Mouse (Mus musculus): ENCODE results near the gene Zfp800. TPM values are rescaled to one million over a fixed set of nuclear protein-coding genes. Genes with fewer than 3 reads are reported as not detected.

The Zfp800 gene
- polyA plus RNA-seq, 1 experiment: 4.6 TPM

DNA sequence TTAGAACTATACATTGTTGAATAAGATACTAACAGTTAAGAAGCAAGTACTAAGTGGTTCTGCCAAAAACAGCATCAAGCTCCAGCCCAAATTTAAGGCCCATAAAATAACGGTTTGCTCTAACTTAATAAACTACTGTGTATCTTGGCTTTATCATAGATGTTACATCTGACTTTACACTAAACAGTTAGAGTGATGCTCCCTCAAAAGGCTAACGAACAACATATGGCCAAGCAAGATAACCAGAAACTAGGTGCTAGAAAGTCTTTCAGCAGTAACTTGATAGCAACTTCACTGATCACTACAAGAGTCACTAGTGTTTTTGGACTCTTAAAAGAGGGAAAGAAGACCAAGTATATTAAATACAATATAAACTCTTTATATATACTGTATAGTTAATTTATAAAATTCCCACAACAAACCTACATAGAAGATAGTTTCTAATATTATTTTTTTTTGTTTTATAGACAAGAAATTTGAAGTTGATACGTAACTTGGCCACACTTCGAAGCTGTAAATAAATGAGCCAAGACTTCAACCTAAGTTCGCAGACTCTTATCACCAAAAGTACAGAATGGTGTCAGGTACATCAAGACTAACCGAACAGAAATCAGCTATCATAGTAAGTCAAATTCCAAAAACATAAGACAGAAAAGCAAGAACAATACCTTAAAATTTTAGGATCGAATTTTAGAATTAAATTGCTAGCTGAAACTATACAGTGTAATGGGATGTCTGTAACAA, 165.0 kb downstream of the Zfp800 start:
- 86% methylated on average over 7 of the region's 7 CpGs for WGBS
- Histone ChIP-seq H3K36me3 (ENCODE audit: control insufficient read depth, insufficient read depth, low read length) (peaks cover 9% of the 10 kb centered on the region), H3K4me3 (ENCODE audit: extremely low read depth, insufficient read depth, insufficient read length) (no peak overlapping the region), H3K27me3 (ENCODE audit: control insufficient read depth, insufficient read depth, low read length) (no peaks in the 10 kb centered on the region), H3K27ac (ENCODE audit: insufficient read depth, low read length) (no peak overlapping the region), H3K4me1 (ENCODE audit: control insufficient read depth, insufficient read depth, insufficient read length) (no peaks in the 10 kb centered on the region)
- DNase-seq (ENCODE audit: low read depth in 1 of 2, low spot score in 2 of 2): no peak
- no peak for TF ChIP-seq CTCF (IDR thresholded peaks at IDR 0.05; ENCODE audit: extremely low read depth, insufficient read depth, insufficient read length, insufficient replicate concordance)
- TF ChIP-seq POLR2A (IDR thresholded peaks at IDR 0.05; ENCODE audit: low read depth, low read length): no peak

DNA sequence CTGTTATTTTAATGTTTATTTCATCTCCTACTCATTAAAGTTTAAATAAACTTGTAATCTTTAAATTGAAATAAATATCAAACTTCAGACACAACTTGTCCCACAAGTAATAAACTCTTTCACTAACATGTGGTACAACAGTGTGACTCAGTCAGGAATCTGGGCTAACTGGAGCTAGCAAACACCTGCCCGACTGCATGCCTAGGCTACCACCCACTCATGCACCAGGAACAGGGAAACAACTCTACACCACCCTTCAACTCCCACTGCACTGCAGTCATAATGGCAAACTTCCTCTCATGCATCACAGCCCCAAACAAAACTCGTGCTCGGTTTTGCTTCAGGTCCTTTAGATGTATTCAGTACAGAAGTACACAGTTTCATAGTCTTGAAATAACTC, 169.7 kb downstream of the Zfp800 start:
- no peak for DNase-seq (ENCODE audit: low read depth in 1 of 2, low spot score in 2 of 2)
- TF ChIP-seq POLR2A (IDR thresholded peaks at IDR 0.05; ENCODE audit: low read depth, low read length) (no peak), CTCF (IDR thresholded peaks at IDR 0.05; ENCODE audit: extremely low read depth, insufficient read depth, insufficient read length, insufficient replicate concordance) (no peak)
- Histone ChIP-seq H3K27ac (ENCODE audit: insufficient read depth, low read length) (no peak overlapping the region), H3K27me3 (ENCODE audit: control insufficient read depth, insufficient read depth, low read length) (no peaks in the 10 kb centered on the region), H3K36me3 (ENCODE audit: control insufficient read depth, insufficient read depth, low read length) (peaks cover 13% of the 10 kb centered on the region), H3K4me3 (ENCODE audit: extremely low read depth, insufficient read depth, insufficient read length) (no peak overlapping the region), H3K4me1 (ENCODE audit: control insufficient read depth, insufficient read depth, insufficient read length) (no peaks in the 10 kb centered on the region)
- 71% methylated on average over 3 of the region's 3 CpGs for WGBS

DNA sequence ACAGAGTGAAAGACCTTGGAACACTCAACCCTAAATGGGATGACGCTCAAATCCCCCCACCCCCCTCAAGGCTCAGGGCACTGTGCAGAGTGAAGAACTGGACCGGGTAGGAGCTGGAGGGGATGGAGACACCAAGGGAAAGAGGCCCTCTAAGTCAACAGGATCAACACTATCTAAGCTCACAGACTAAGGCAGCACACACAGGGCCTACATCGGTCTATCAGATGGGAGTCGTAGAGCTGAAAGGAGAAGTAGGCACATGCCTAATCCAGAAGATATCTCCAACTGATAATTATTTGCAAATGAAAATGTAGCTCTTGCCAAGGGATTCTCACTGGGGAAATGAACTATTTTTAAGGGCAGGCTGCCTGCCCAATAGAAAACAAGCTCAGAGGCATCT, 176.8 kb downstream of the Zfp800 start:
- DNase-seq (ENCODE audit: low read depth in 1 of 2, low spot score in 2 of 2): no peak
- Histone ChIP-seq H3K4me1 (ENCODE audit: control insufficient read depth, insufficient read depth, insufficient read length) (no peaks in the 10 kb centered on the region), H3K27me3 (ENCODE audit: control insufficient read depth, insufficient read depth, low read length) (no peaks in the 10 kb centered on the region), H3K36me3 (ENCODE audit: control insufficient read depth, insufficient read depth, low read length) (peaks cover 10% of the 10 kb centered on the region), H3K4me3 (ENCODE audit: extremely low read depth, insufficient read depth, insufficient read length) (no peak overlapping the region), H3K27ac (ENCODE audit: insufficient read depth, low read length) (no peak overlapping the region)
- 93% methylated on average over 4 of the region's 4 CpGs for WGBS
- no peak for TF ChIP-seq POLR2A (IDR thresholded peaks at IDR 0.05; ENCODE audit: low read depth, low read length)
- TF ChIP-seq CTCF (IDR thresholded peaks at IDR 0.05; ENCODE audit: extremely low read depth, insufficient read depth, insufficient read length, insufficient replicate concordance): no peak

DNA sequence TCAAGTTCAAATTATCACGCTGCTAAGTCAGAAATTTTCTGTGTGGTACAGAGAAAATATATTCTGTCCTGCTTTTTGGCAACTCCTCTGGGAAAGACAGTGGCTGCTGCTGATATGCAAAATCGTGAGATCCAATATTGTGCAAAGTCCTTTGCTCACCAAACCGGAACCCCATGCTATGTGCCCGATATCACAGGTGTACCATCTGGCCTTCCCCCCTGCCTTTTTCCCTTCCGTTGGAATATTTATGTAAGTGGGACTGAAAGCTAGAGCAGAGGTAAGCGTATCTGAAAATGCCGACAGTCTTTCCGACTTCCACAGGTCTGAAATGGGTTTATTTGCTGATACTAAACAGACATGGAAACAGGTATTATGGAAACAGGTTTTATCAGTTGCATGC, 179.4 kb downstream of the Zfp800 start:
- no peak overlapping the region for H3K4me3 ChIP-seq (ENCODE audit: extremely low read depth, insufficient read depth, insufficient read length)
- H3K27ac ChIP-seq (ENCODE audit: insufficient read depth, low read length): no peak overlapping the region
- no peaks in the 10 kb centered on the region for H3K27me3 ChIP-seq (ENCODE audit: control insufficient read depth, insufficient read depth, low read length)
- H3K36me3 ChIP-seq (ENCODE audit: control insufficient read depth, insufficient read depth, low read length): peaks cover 4% of the 10 kb centered on the region
- TF ChIP-seq POLR2A (IDR thresholded peaks at IDR 0.05; ENCODE audit: low read depth, low read length): no peak
- peaks cover 2% of the 10 kb centered on the region; the same call in 1 of the 2 replicates for H3K4me1 ChIP-seq (ENCODE audit: control insufficient read depth, insufficient read depth, insufficient read length)
- whole genome bisulfite sequencing: 93% methylated on average over 8 of the region's 8 CpGs
- DNase-seq (ENCODE audit: low read depth in 1 of 2, low spot score in 2 of 2): no peak

DNA sequence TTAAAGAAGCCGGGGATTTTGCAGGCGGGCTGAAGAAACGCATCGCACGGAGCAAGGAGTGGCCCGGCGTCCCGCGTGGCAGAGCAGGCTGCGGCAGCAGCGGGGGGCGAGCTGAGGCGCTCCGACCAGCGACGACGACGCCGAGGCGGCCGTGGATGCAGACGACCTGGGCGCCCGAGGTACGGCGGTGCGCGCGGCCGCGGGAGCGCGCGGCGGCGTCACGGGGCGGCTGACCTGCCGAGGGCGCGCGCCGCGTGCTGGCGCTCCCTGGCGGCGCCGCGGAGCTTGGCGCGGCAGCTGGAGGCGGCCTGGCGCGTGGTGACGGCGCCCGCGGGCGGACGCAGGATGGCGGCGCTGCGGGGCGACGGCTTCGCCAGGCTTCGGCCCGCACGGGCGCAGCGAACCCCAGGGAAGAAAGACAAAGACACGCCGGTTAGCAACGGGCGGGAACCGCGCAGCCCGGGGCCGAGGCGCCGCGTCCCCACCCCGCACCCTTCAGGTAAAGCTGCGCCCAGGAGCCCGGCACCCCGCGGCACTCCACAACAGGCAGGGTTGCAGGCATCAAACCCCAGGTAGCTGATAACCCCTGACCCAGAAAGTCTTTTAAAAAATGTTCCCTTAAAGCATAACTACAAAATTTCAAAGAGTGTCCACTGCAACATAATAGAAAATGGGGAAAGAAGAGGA, 182.4 kb downstream of the Zfp800 start:
- TF ChIP-seq CTCF (IDR thresholded peaks at IDR 0.05; ENCODE audit: extremely low read depth, insufficient read depth, insufficient read length, insufficient replicate concordance): no peak
- no peak for TF ChIP-seq POLR2A (IDR thresholded peaks at IDR 0.05; ENCODE audit: low read depth, low read length)
- H3K4me3 ChIP-seq (ENCODE audit: extremely low read depth, insufficient read depth, insufficient read length): peak overlapping the region; percentile 71
- peak; percentile 14 to 21 for DNase-seq (ENCODE audit: low read depth in 1 of 2, low spot score in 2 of 2)
- peaks cover 2% of the 10 kb centered on the region; the same call in 1 of the 2 replicates for H3K4me1 ChIP-seq (ENCODE audit: control insufficient read depth, insufficient read depth, insufficient read length)
- no peaks in the 10 kb centered on the region for H3K27me3 ChIP-seq (ENCODE audit: control insufficient read depth, insufficient read depth, low read length)
- H3K27ac ChIP-seq (ENCODE audit: insufficient read depth, low read length): peak overlapping the region; percentile 59
- no peaks in the 10 kb centered on the region for H3K36me3 ChIP-seq (ENCODE audit: control insufficient read depth, insufficient read depth, low read length)
- WGBS: 3% methylated on average over 86 of the region's 87 CpGs

DNA sequence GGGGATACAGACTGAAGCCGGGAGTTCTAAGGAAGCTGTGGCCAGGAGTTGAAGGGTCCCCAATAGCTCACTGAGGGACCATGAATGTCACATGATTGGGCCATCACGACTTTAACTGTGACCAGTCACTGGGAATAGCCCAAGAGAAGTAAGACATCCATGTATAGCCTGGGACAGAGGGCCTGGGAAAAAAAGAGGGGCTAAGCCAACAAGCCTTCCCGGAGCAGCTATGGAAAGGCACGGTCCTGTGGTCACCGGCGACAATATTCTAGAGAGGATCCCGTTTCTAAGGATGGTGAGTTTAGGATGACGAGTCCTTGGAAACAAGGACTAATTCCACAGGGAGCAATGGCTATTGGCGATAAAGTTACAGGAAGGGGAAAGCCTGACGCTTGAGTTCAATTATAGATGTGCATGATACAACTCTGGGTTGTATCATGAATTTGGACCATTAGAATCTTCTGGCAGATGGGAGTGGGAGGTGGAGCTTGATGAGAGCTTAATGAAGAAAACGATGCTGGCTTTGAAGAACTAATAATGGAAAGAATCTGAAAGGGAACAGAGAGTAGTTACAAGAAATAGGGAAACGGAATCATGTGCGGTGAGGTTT, 183.0 kb downstream of the Zfp800 start:
- DNase-seq (ENCODE audit: low read depth in 1 of 2, low spot score in 2 of 2): no peak
- peaks cover 2% of the 10 kb centered on the region; the same call in 1 of the 2 replicates for H3K4me1 ChIP-seq (ENCODE audit: control insufficient read depth, insufficient read depth, insufficient read length)
- H3K27me3 ChIP-seq (ENCODE audit: control insufficient read depth, insufficient read depth, low read length): no peaks in the 10 kb centered on the region
- peak overlapping the region; percentile 71; the same call in 1 of the 2 replicates for H3K4me3 ChIP-seq (ENCODE audit: extremely low read depth, insufficient read depth, insufficient read length)
- no peaks in the 10 kb centered on the region for H3K36me3 ChIP-seq (ENCODE audit: control insufficient read depth, insufficient read depth, low read length)
- H3K27ac ChIP-seq (ENCODE audit: insufficient read depth, low read length): peak overlapping the region; percentile 59; the same call in 1 of the 2 replicates
- TF ChIP-seq POLR2A (IDR thresholded peaks at IDR 0.05; ENCODE audit: low read depth, low read length) (no peak), CTCF (IDR thresholded peaks at IDR 0.05; ENCODE audit: extremely low read depth, insufficient read depth, insufficient read length, insufficient replicate concordance) (no peak)
- WGBS: 70% methylated on average over 13 of the region's 13 CpGs
